Mouse (Mus musculus): Measurements from ENCODE around the gene Fkbpl. TPM values are rescaled to one million over a fixed set of nuclear protein-coding genes. Genes with fewer than 3 reads are reported as not detected.

Gene Fkbpl
- polyA plus RNA-seq, 1 experiment: 8.5 TPM

- Histone ChIP-seq H3K27ac (ENCODE audit: insufficient read depth, low read length) (no peak overlapping the region), H3K4me1 (ENCODE audit: control insufficient read depth, insufficient read depth, low read length) (no peaks in the 10 kb centered on the region; the same call in 1 of the 2 replicates), H3K4me3 (replicated peaks; ENCODE audit: insufficient read depth, low read depth, low read length) (no peak overlapping the region), H3K27me3 (ENCODE audit: control insufficient read depth, insufficient read depth, low read length) (peaks cover 2% of the 10 kb centered on the region; the same call in 1 of the 2 replicates)
- DNase-seq: no peak
- TF ChIP-seq POLR2A (IDR thresholded peaks at IDR 0.05; ENCODE audit: borderline replicate concordance, insufficient read depth, low read length): no peak
- no peak for TF ChIP-seq CTCF (IDR thresholded peaks at IDR 0.05; ENCODE audit: borderline replicate concordance, insufficient read depth, low read depth, low read length)
- WGBS: 9% methylated on average over 93 of the region's 93 CpGs
Observed at GRCm38 (mm10) chr17:34671151-34672066, 26.8 kb downstream of the Fkbpl start.

- TF ChIP-seq CTCF (IDR thresholded peaks at IDR 0.05; ENCODE audit: borderline replicate concordance, insufficient read depth, low read depth, low read length) (no peak), POLR2A (IDR thresholded peaks at IDR 0.05; ENCODE audit: borderline replicate concordance, insufficient read depth, low read length) (no peak)
- H3K27ac ChIP-seq (ENCODE audit: insufficient read depth, low read length): no peak overlapping the region
- no peak overlapping the region for H3K4me3 ChIP-seq (replicated peaks; ENCODE audit: insufficient read depth, low read depth, low read length)
- H3K27me3 ChIP-seq (ENCODE audit: control insufficient read depth, insufficient read depth, low read length): peaks cover 2% of the 10 kb centered on the region; the same call in 1 of the 2 replicates
- DNase-seq: no peak
- WGBS: 28% methylated on average over 49 of the region's 49 CpGs
- no peaks in the 10 kb centered on the region; the same call in 1 of the 2 replicates for H3K4me1 ChIP-seq (ENCODE audit: control insufficient read depth, insufficient read depth, low read length)
Observed at GRCm38 (mm10) chr17:34672246-34672792, 27.8 kb downstream of the Fkbpl start.

- Histone ChIP-seq H3K27ac (ENCODE audit: insufficient read depth, low read length) (no peak overlapping the region), H3K4me1 (ENCODE audit: control insufficient read depth, insufficient read depth, low read length) (no peaks in the 10 kb centered on the region; the same call in 1 of the 2 replicates), H3K27me3 (ENCODE audit: control insufficient read depth, insufficient read depth, low read length) (peaks cover 2% of the 10 kb centered on the region; the same call in 1 of the 2 replicates), H3K4me3 (replicated peaks; ENCODE audit: insufficient read depth, low read depth, low read length) (no peak overlapping the region)
- no peak for DNase-seq
- no peak for TF ChIP-seq POLR2A (IDR thresholded peaks at IDR 0.05; ENCODE audit: borderline replicate concordance, insufficient read depth, low read length)
- TF ChIP-seq CTCF (IDR thresholded peaks at IDR 0.05; ENCODE audit: borderline replicate concordance, insufficient read depth, low read depth, low read length): no peak
- 53% methylated on average over 7 of the region's 7 CpGs for WGBS
Observed at GRCm38 (mm10) chr17:34673139-34673538, 28.6 kb downstream of the Fkbpl start.

- no peak for DNase-seq
- no peak overlapping the region for H3K4me3 ChIP-seq (replicated peaks; ENCODE audit: insufficient read depth, low read depth, low read length)
- H3K4me1 ChIP-seq (ENCODE audit: control insufficient read depth, insufficient read depth, low read length): no peaks in the 10 kb centered on the region; the same call in 1 of the 2 replicates
- WGBS: 45% methylated on average over 11 of the region's 11 CpGs
- H3K27ac ChIP-seq (ENCODE audit: insufficient read depth, low read length): no peak overlapping the region
- TF ChIP-seq CTCF (IDR thresholded peaks at IDR 0.05; ENCODE audit: borderline replicate concordance, insufficient read depth, low read depth, low read length) (no peak), POLR2A (IDR thresholded peaks at IDR 0.05; ENCODE audit: borderline replicate concordance, insufficient read depth, low read length) (no peak)
- H3K27me3 ChIP-seq (ENCODE audit: control insufficient read depth, insufficient read depth, low read length): peaks cover 2% of the 10 kb centered on the region; the same call in 1 of the 2 replicates
Observed at GRCm38 (mm10) chr17:34674524-34675204, 30.1 kb downstream of the Fkbpl start.

- Histone ChIP-seq H3K4me1 (ENCODE audit: control insufficient read depth, insufficient read depth, low read length) (no peaks in the 10 kb centered on the region; the same call in 1 of the 2 replicates), H3K27ac (ENCODE audit: insufficient read depth, low read length) (no peak overlapping the region), H3K4me3 (replicated peaks; ENCODE audit: insufficient read depth, low read depth, low read length) (no peak overlapping the region), H3K27me3 (ENCODE audit: control insufficient read depth, insufficient read depth, low read length) (peaks cover 2% of the 10 kb centered on the region; the same call in 1 of the 2 replicates)
- 57% methylated on average over 13 of the region's 13 CpGs for WGBS
- TF ChIP-seq POLR2A (IDR thresholded peaks at IDR 0.05; ENCODE audit: borderline replicate concordance, insufficient read depth, low read length) (no peak), CTCF (IDR thresholded peaks at IDR 0.05; ENCODE audit: borderline replicate concordance, insufficient read depth, low read depth, low read length) (no peak)
- DNase-seq: no peak
Observed at GRCm38 (mm10) chr17:34675205-34676092, 30.9 kb downstream of the Fkbpl start.

- no peak for DNase-seq
- Histone ChIP-seq H3K27me3 (ENCODE audit: control insufficient read depth, insufficient read depth, low read length) (peaks cover 2% of the 10 kb centered on the region; the same call in 1 of the 2 replicates), H3K4me1 (ENCODE audit: control insufficient read depth, insufficient read depth, low read length) (no peaks in the 10 kb centered on the region; the same call in 1 of the 2 replicates), H3K27ac (ENCODE audit: insufficient read depth, low read length) (no peak overlapping the region), H3K4me3 (replicated peaks; ENCODE audit: insufficient read depth, low read depth, low read length) (no peak overlapping the region)
- WGBS: 17% methylated on average over 6 of the region's 6 CpGs
- TF ChIP-seq POLR2A (IDR thresholded peaks at IDR 0.05; ENCODE audit: borderline replicate concordance, insufficient read depth, low read length): no peak
- no peak for TF ChIP-seq CTCF (IDR thresholded peaks at IDR 0.05; ENCODE audit: borderline replicate concordance, insufficient read depth, low read depth, low read length)
Observed at GRCm38 (mm10) chr17:34676093-34676460, 31.5 kb downstream of the Fkbpl start.

GRCm38 (mm10) chr17:34676671-34677070 lies 32.1 kb downstream of the Fkbpl start:
- Histone ChIP-seq H3K27me3 (ENCODE audit: control insufficient read depth, insufficient read depth, low read length) (peaks cover 1% of the 10 kb centered on the region; the same call in 1 of the 2 replicates), H3K27ac (ENCODE audit: insufficient read depth, low read length) (no peak overlapping the region), H3K4me3 (replicated peaks; ENCODE audit: insufficient read depth, low read depth, low read length) (no peak overlapping the region), H3K4me1 (ENCODE audit: control insufficient read depth, insufficient read depth, low read length) (no peaks in the 10 kb centered on the region)
- 49% methylated on average over 12 of the region's 12 CpGs for WGBS
- DNase-seq: no peak
- TF ChIP-seq CTCF (IDR thresholded peaks at IDR 0.05; ENCODE audit: borderline replicate concordance, insufficient read depth, low read depth, low read length): no peak
- no peak for TF ChIP-seq POLR2A (IDR thresholded peaks at IDR 0.05; ENCODE audit: borderline replicate concordance, insufficient read depth, low read length)
